8 mouse cellular contexts compared by ENCODE assay signal in the genomic region with DNA sequence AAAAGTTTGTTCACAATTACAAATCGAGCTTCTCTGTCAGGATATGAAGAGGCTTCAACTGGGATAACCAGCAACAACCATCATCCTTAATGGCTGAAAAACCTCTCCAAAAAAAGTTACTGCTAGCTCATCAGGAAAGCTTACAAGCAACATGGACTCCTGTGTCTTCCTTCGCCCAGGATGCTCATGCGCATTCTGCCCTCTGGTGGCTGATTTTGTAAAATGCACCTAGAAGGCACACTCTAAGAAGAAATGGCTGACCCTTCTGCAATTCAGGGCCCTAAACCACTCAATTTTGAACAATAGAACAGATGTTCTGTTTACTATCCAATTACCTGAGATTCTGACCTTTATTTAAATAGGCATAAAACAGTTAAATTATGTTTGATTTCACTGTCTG.
DNase-seq lines count a peak whose midpoint lies in the region; ATAC-seq lines count a peak whose summit lies in the region.

No protein-coding gene starts in this region.

- H3K9ac ChIP-seq in midbrain, embryonic 11.5 days (ENCODE audit: low read length) = no peak overlapping the region
- H3K9ac ChIP-seq in midbrain, embryonic 16.5 days (ENCODE audit: low read depth, low read length) = no peak overlapping the region
- no peak overlapping the region for H3K9ac ChIP-seq in hindbrain, embryonic 14.5 days

- peak; percentile 98 for DNase-seq in midbrain, embryonic 11.5 days (ENCODE audit: low spot score, missing footprints)
- DNase-seq in ZHBTc4 (ENCODE audit: low read depth, low spot score) = peak; percentile 83
- DNase-seq in embryo, embryonic 10 days (ENCODE audit: low spot score) = peak; percentile 88
- peak; percentile 91 for DNase-seq in hindbrain, embryonic 14.5 days (ENCODE audit: low spot score)
- peak; percentile 68 to 70 for DNase-seq in left cerebral cortex, postnatal 25 days (ENCODE audit: low spot score in 2 of 2)
- DNase-seq in thymus, postnatal 4 days = peak; percentile 58

- no peaks in the 10 kb centered on the region for H3K27me3 ChIP-seq in midbrain, embryonic 11.5 days (ENCODE audit: control insufficient read depth, insufficient read depth, low read length)
- H3K27me3 ChIP-seq in midbrain, embryonic 16.5 days (ENCODE audit: control insufficient read depth, insufficient read depth, low read depth, low read length) = no peaks in the 10 kb centered on the region
- no peaks in the 10 kb centered on the region for H3K27me3 ChIP-seq in hindbrain, embryonic 14.5 days (ENCODE audit: control insufficient read depth, insufficient read depth, low read length)

- no peaks in the 10 kb centered on the region for H3K36me3 ChIP-seq in midbrain, embryonic 11.5 days (ENCODE audit: control insufficient read depth, insufficient read depth, low read length)
- no peaks in the 10 kb centered on the region for H3K36me3 ChIP-seq in midbrain, embryonic 16.5 days (ENCODE audit: control insufficient read depth, insufficient read depth, low read length)
- H3K36me3 ChIP-seq in hindbrain, embryonic 14.5 days (replicated peaks; ENCODE audit: control insufficient read depth, insufficient read depth) = no peaks in the 10 kb centered on the region

- no peak overlapping the region for H3K4me2 ChIP-seq in midbrain, embryonic 11.5 days
- H3K4me2 ChIP-seq in midbrain, embryonic 16.5 days (ENCODE audit: low read length) = no peak overlapping the region
- no peak overlapping the region for H3K4me2 ChIP-seq in hindbrain, embryonic 14.5 days (replicated peaks)

- no peak overlapping the region for H3K27ac ChIP-seq in midbrain, embryonic 11.5 days (ENCODE audit: low read depth, low read length)
- no peak overlapping the region for H3K27ac ChIP-seq in midbrain, embryonic 16.5 days (ENCODE audit: low read length)
- no peak overlapping the region for H3K27ac ChIP-seq in hindbrain, embryonic 14.5 days

- ATAC-seq in midbrain, embryonic 11.5 days (ENCODE audit: low FRiP score) = peak; percentile 58; the same call in 1 of the 2 replicates
- ATAC-seq in midbrain, embryonic 16.5 days = no peak
- ATAC-seq in hindbrain, embryonic 14.5 days (ENCODE audit: low FRiP score) = no peak
- 0 out of 2 replicates have a peak, but pooled peaks have one; percentile 33 for ATAC-seq in neutrophil, adult 5-6 weeks (ENCODE audit: extremely low read depth, insufficient number of reproducible peaks, low FRiP score, poor library complexity, severe bottlenecking)

- intact Hi-C loops in left cerebral cortex, postnatal 25 days (cut with DNase I) = no loop called here

- no peaks in the 10 kb centered on the region for H3K4me1 ChIP-seq in midbrain, embryonic 11.5 days (ENCODE audit: control insufficient read depth, insufficient read depth, low read length)
- H3K4me1 ChIP-seq in midbrain, embryonic 16.5 days (ENCODE audit: control insufficient read depth, insufficient read depth, low read length) = no peaks in the 10 kb centered on the region
- H3K4me1 ChIP-seq in hindbrain, embryonic 14.5 days (replicated peaks; ENCODE audit: control insufficient read depth, insufficient read depth, low read length) = no peaks in the 10 kb centered on the region

- 16% methylated on average over 3 of the region's 3 CpGs for WGBS in midbrain, embryonic 11.5 days
- WGBS in midbrain, embryonic 16.5 days = 5% methylated on average over 3 of the region's 3 CpGs
- WGBS in hindbrain, embryonic 14.5 days = 13% methylated on average over 3 of the region's 3 CpGs

- H3K4me3 ChIP-seq in midbrain, embryonic 11.5 days (ENCODE audit: low read depth, low read length) = no peak overlapping the region
- H3K4me3 ChIP-seq in midbrain, embryonic 16.5 days (ENCODE audit: low read depth, low read length) = no peak overlapping the region
- no peak overlapping the region for H3K4me3 ChIP-seq in hindbrain, embryonic 14.5 days (replicated peaks; ENCODE audit: low read length)

- no peaks in the 10 kb centered on the region for H3K9me3 ChIP-seq in midbrain, embryonic 11.5 days (ENCODE audit: control insufficient read depth, low read length)
- H3K9me3 ChIP-seq in midbrain, embryonic 16.5 days (replicated peaks; ENCODE audit: control insufficient read depth, low read length, poor library complexity, severe bottlenecking) = no peaks in the 10 kb centered on the region
- no peaks in the 10 kb centered on the region for H3K9me3 ChIP-seq in hindbrain, embryonic 14.5 days (ENCODE audit: control insufficient read depth, low read length)

Comparison
In these comparisons a context has a peak if more than half of its experiments do, and no peak if none do; other contexts are left out.
1. ATAC-seq: peak in midbrain, embryonic 11.5 days (single experiment) and neutrophil, adult 5-6 weeks (single experiment); none in midbrain, embryonic 16.5 days (single experiment) and hindbrain, embryonic 14.5 days (single experiment).
2. Peak in every context shown above with its lines, with median percentiles within 50 percentile points of each other: DNase-seq.